Mouse (Mus musculus): ENCODE measurements around the gene Psmb3.

The Psmb3 gene

GRCm38 (mm10) chr11:97668160-97668559 lies 35.0 kb upstream of the Psmb3 start:
- no peak for DNase-seq (ENCODE audit: low spot score)

GRCm38 (mm10) chr11:97669268-97669667 lies 33.9 kb upstream of the Psmb3 start:
- no peak for DNase-seq (ENCODE audit: low spot score)

GRCm38 (mm10) chr11:97669829-97670228 lies 33.4 kb upstream of the Psmb3 start:
- DNase-seq (ENCODE audit: low spot score): no peak

DNA sequence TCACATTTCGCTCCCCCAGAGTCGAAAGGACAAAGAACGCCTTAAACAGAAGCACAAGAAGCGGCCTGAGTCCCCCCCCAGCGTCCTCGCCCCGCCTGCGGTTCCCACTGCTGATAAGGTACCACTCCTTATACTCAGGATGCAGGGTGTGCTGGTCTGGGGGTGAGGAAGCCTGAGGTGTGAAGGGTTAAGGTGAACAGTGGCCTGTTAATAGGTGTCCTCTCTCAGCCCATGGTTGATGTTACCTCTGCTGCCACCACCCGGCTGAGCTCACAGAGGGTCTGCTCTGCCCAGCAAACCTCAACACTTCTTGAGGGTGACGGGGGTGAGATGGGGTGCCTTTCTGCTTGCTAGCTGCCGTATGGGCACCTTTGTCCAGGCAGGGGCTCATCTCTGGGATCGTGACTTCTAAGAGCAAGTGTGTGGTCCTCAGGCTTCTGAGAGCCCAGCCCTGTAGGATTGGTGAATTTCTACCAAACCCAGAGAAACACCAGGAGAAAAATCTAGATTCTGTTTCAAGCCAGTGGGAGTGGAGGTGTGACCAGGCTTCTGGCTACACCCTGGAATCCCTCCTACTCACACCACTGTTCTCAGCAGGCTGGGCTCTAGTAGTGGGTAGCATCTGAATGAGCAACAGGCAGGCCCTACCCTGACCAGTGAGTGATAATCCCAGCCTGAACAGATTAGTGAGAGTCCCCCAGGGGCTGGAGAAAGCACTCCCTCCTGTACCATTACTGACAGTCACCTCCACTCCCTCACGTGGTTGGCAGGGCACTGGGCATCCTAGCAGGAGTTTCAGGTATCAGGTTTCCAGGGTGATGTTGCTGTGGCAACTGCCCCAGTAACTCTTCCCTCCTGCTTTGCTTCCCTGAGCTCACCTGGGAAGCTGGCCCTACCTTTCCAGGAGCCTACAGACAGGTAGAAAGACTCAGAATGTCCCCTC lies 32.7 kb upstream of the Psmb3 start:
- DNase-seq (ENCODE audit: low spot score): no peak

DNA sequence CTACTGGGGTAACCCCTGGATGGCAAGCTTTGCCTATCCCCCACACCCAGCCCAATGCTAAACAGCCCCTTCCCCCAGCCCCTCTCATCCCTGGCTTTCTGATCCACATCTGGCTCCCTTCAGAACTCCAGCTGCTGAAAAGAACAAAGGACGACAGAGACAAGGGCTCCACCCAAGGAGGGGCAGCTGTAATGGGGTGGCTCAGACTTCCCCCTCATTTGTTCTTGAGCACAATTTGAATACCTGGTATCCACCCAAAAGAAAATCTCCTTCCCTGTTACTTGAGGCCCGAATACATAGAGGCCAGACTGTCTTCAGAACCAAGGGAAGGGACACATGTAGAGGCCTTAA lies 32.0 kb upstream of the Psmb3 start:
- DNase-seq (ENCODE audit: low spot score): no peak

DNA sequence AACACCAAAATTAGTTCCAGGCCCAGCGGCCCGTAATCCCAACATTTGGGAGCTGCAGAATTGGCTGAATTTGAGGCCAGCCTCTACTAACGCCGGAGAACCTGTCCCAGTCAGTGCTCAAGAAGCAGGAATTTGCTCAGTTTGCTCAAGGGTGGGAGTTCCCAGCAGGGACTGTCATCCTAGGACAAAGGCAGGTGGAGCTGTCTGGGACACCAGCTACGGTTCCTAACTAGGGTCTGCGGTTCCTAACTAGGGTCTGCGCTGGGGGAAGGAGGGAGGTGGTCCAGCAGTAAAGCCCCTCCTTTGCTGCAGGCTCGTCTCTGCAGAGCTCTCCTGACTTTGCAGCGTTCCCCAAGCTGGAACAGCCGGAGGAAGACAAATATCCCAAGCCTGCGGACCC lies 30.1 kb upstream of the Psmb3 start:
- DNase-seq (ENCODE audit: low spot score): no peak

GRCm38 (mm10) chr11:97676050-97676754 lies 27.0 kb upstream of the Psmb3 start:
- no peak for DNase-seq (ENCODE audit: low spot score)

DNA sequence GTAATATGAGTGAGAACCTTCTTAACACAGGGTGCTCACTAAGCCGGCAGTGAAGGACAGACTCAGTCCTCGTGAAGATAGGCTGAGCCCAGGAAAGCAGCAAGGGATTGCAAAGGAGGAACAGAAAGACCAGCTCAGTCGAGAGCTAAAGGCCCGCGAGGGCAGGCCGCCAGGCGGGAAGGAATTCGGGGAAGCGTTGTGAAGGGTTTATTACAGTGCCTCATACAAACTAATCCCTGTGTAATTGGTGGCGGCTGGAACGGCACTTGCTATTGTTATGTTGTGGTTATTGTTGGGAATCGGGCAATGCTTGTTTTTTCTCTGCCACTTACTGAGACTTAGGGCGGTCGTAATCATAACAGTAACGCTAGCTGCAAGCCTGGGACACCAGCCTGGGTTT lies 25.8 kb upstream of the Psmb3 start:
- DNase-seq (ENCODE audit: low spot score): no peak

DNA sequence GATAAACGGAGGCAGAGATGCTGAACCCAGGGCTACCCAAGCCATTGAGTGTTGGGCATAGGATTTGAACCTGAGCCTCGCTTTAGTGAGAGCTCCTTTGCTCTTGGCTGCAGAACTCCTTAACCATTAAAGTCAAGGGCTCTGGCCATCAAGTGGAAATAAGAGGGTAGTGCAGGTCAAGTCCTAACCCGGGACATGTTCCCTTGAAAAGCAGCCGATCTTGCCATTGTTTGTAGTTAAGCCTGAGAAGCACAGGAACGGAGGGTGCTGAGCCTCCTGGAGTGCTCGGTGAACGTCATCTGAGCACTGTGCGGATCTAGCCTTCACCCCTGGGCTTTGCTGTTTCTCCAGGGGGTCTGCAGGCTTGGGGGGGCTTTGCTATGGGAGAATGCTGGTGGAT lies 25.4 kb upstream of the Psmb3 start:
- DNase-seq (ENCODE audit: low spot score): no peak

DNA sequence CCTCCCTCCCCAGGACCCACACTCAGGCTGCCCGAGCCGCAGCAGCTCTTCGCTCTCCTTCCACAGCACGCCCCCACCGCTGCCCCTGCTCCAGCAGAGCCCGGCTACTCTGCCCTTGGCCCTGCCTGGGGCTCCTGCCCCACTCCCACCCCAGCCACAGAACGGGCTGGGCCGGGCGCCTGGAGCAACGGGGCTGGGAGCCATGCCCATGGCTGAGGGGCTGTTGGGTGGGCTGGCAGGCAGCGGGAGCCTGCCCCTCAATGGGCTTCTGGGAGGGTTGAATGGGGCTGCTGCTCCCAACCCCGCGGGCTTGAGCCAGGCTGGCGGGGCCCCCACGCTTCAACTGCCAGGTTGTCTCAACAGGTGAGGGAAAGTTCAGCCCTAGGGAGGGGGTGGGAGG lies 24.9 kb upstream of the Psmb3 start:
- DNase-seq (ENCODE audit: low spot score): no peak

DNA sequence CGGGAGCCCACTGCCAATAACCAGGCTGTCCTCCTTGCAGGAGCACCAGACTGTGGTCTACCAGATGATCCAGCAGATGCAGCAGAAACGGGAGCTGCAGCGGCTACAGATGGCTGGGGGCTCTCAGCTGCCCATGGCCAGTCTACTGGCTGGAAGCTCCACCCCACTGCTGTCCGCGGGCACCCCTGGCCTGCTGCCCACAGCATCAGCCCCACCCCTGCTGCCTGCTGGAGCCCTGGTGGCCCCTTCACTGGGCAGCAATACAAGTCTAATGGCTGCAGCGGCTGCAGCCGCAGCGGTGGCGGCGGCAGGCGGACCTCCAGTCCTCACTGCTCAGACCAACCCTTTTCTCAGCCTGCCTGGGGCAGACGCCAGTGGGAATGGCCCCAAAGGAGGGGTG lies 22.8 kb upstream of the Psmb3 start:
- no peak for DNase-seq (ENCODE audit: low spot score)

GRCm38 (mm10) chr11:97682504-97683055 lies 20.6 kb upstream of the Psmb3 start:
- no peak for DNase-seq (ENCODE audit: low spot score)

DNA sequence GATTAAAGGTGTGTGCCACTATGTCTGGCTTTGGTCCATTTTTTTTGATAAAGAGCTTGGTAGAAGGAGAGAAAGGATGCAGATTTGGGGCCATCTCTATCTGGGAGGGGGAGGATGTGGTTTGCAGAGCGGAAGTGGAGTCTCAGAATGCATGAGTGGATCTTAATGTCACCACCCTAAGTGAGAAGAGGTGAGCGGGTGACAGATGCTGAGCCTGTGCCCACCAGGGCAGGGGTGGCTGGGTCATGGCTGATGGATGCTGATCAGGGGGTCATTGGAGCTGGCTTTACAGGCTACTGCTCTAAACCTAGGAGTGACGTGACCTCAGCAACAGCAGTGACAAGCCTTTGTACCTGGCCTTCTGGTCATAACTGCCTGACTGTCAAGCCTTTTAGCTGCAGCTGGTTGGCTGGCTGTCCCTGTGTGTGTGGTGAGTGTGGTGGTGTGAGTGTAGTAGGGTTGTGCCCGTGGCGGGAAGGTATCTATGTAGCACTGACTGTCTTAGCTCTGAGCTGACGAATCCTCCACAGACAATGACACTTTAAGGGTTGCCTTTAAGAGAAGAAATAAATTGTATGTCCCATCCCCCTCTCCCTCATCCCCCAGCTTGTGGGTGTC lies 19.0 kb upstream of the Psmb3 start:
- no peak for DNase-seq (ENCODE audit: low spot score)

- no peak for DNase-seq (ENCODE audit: low spot score)
Measured at GRCm38 (mm10) chr11:97684766-97685165, 18.4 kb upstream of the Psmb3 start.

DNA sequence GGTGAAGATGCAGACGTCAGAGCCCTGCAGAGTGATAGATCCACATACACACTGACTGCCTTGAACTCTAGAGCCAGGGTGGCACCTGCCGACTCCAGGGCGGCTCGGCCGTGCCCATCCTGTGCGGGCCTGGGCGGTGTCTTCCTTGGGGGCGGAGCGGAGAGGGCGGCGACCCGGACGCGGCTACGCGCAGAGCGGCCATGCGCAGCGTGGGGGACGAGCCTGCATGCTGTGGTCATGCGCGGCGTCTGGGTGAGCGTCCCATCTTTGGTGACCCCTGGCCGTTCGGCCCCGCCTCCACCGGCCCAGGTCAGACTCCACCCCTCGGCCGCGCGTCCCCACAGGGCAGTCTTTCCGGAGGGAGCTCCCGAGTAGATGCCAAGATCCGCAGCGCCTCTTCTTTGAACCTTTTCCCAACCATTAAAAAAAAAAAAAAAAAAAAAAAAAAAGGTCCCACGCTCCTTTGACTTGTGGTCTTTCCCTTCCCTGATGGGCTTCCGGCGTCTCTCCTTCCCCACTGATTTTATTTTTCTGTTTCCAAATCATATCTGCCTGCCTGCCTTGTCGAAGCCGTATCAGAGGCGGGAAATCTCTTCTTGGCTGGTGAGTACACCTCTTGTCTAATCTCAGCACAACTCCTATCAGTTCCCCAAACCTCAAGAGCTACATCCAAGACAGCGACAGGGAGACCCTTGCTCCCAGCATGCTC lies 17.4 kb upstream of the Psmb3 start, which contains the start of gene Cisd3:
Gene Cisd3, plus strand, starts transcription at position 214 of the 709 bp plus-strand sequence.
- peak; percentile 94 for DNase-seq (ENCODE audit: low spot score)

DNA sequence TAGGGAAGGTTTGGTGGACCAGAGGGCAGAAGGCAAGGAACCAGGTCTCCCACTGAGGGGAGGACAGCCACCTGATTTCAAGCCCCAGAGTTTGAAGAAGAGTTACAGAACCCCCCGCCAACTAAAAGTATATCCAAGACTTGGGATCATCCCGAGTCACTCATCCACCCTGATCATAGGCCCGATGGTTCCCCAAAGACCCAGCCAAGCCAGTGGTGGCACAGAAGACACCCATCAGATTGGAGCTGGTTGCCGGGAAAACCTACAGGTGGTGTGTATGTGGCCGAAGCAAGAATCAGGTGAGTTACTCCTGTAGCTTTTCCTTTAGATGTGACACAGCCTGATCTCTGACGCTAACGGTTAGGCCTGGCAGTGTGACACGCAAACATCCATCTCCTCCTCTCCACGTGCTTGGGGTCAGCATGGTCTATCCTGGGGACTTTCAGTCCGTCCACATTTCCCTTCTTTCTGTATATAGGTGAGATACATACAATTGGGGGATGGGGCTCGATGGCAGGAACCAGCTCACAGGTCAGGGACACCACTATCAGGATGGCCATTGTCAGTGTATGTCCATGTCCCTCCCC lies 16.8 kb upstream of the Psmb3 start:
- no peak for DNase-seq (ENCODE audit: low spot score)

DNA sequence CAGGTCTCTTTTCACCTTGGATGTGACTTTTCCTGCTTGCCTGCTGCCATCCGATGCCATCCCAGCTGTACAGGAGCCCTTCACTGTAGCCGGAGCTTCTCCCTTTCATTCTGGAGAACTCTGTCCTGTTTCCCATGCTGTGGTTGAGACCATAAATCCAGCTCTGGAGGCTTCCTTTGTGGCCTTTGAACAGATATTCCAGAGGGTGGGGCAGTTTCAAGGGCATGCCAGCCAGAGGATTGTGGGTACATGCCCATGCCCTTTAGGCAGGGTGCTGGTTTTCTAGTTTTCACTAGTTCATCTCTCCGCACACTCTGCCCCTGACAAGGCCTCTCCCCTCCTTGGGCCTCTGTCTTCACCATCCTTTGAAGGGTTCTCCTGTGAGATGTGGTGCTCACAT lies 16.1 kb upstream of the Psmb3 start:
- no peak for DNase-seq (ENCODE audit: low spot score)

DNA sequence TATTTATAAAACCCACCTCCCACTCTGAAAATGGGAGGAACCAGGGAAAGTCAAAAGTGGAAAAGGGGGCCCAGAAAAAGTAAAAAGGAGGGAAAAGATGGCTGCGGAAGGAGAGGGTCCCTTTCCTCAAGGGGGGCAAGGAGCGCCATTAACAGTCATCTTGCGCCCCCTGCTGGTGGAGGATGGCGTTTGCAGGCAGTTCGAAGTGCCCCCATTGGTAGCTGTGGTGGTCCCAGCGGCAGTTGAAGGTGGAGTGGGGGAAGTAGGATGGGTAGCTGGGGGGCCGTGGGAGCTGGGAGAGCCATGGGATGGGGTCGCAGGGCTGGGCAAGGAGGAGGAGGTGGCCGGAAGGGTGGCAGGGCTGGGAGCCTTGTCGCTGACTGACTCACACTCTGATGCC lies 13.3 kb upstream of the Psmb3 start:
- no peak for DNase-seq (ENCODE audit: low spot score)

- DNase-seq (ENCODE audit: low spot score): no peak
Measured at GRCm38 (mm10) chr11:97694435-97694834, 8.8 kb upstream of the Psmb3 start.

GRCm38 (mm10) chr11:97694921-97695711 lies 8.1 kb upstream of the Psmb3 start:
- DNase-seq (ENCODE audit: low spot score): no peak

Data from ovary, adult 18-20 months (tissue).